Mouse (Mus musculus): ENCODE measurements around the gene Elovl7. TPM values are rescaled to one million over a fixed set of nuclear protein-coding genes. Genes with fewer than 3 reads are reported as not detected.
A peak's percentile ranks its signal among the peaks of the same experiment; 100 is the strongest.

Gene Elovl7
- total RNA-seq, 1 experiment: 1.4 TPM

DNA sequence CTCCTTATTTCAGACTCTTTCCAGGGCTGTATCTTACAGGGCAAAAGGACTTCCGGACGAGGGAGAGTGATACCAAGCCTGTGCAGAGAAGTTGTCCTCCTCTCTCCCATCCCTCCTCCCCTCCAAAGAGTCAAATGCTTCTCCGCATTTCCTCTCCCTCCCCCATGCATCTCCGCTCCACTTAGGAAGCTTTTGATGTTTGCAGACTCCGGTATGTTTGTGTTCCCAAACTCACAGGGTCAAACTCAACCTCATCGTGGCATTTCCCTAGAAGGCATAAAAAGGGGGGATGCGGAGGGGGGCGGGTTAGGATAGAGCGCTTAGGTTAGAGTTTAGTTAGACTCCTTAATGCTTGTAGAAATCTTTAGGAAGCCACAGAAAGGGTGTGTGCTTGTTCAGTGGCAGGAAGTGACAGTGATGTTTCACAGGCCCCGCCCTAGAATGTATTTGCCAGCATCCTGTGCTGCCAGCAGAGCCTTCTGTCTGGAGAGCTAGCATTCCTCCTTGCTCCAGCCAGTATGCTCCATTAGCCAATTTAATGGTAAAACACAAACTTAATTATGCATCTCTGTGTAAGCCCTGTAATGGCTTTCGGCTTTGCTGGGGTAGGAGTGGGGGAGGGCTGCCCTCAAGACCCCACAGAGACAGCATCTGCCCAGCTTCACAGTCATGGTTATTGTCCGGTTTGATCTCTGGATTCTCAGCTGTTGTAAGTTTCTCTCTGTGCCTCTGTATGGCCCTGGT lies 83.3 kb downstream of the Elovl7 start:
- Histone ChIP-seq H3K4me1 (ENCODE audit: control insufficient read depth in 2 of 2, insufficient read depth in 2 of 2, low read length in 2 of 2, poor library complexity in 1 of 2) (peaks cover 7 to 10% of the 10 kb centered on the region in 2 experiments; a peak in 3 of 4 replicates), H3K9me3 (ENCODE audit: control insufficient read depth, insufficient read depth, low read depth, low read length) (no peaks in the 10 kb centered on the region), H3K9ac (ENCODE audit: insufficient read depth, low read depth, low read length, poor library complexity, severe bottlenecking) (peak overlapping the region; percentile 54; the same call in 1 of the 2 replicates), H3K27ac (ENCODE audit: insufficient read depth, low read depth, low read length, poor library complexity, severe bottlenecking) (peak overlapping the region; percentile 49; the same call in 1 of the 2 replicates), H3K4me3 (ENCODE audit: insufficient read depth in 1 of 2, low read depth in 1 of 2, low read length in 2 of 2, poor library complexity in 1 of 2, severe bottlenecking in 1 of 2) (peak overlapping the region; percentile 48 to 55), H3K36me3 (ENCODE audit: control insufficient read depth, insufficient read depth, low read length, poor library complexity, severe bottlenecking) (no peaks in the 10 kb centered on the region)
- no peak for DNase-seq (ENCODE audit: low read depth, low spot score)
- in situ Hi-C loops (cut with MboI; ENCODE audit: low sequenced_read_pairs in 2 of 2, unreplicated experiment in 2 of 2): no loop called here
- no peak for TF ChIP-seq HCFC1 (IDR thresholded peaks at IDR 0.05; ENCODE audit: borderline replicate concordance, insufficient read depth, low read length)
- TF ChIP-seq ZNF384 (IDR thresholded peaks at IDR 0.05; ENCODE audit: low read depth, low read length): no peak
- TF ChIP-seq CHD2 (IDR thresholded peaks at IDR 0.05; ENCODE audit: low read depth, low read length): no peak
- no peak for TF ChIP-seq MAFK (IDR thresholded peaks at IDR 0.05; ENCODE audit: insufficient read depth, low read depth, low read length)
- no peak for TF ChIP-seq ZC3H11A (IDR thresholded peaks at IDR 0.05; ENCODE audit: borderline replicate concordance, low read depth, low read length)

DNA sequence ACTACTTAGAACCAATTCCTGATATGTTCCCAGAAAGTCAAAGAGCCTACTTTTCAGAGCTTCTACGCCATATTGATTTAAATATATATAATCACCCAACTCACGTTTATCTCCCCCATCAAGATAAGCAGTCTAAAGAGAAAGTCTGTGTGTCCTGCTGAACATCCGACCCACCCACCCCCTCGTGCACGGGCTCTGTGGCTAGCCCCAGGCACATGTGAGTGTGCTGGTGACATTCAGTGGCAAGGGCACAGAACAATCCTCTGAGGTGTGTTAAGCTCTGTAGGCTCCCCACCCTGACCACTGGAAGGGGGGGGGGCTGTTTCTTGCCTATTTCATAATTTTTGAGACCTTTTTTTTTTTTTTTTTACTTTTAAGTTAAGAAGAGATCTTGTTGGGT lies 84.0 kb downstream of the Elovl7 start:
- TF ChIP-seq MAFK (IDR thresholded peaks at IDR 0.05; ENCODE audit: insufficient read depth, low read depth, low read length): no peak
- TF ChIP-seq ZC3H11A (IDR thresholded peaks at IDR 0.05; ENCODE audit: borderline replicate concordance, low read depth, low read length): no peak
- no peak for TF ChIP-seq ZNF384 (IDR thresholded peaks at IDR 0.05; ENCODE audit: low read depth, low read length)
- TF ChIP-seq HCFC1 (IDR thresholded peaks at IDR 0.05; ENCODE audit: borderline replicate concordance, insufficient read depth, low read length): no peak
- no peak for TF ChIP-seq CHD2 (IDR thresholded peaks at IDR 0.05; ENCODE audit: low read depth, low read length)
- Histone ChIP-seq H3K4me1 (ENCODE audit: control insufficient read depth in 2 of 2, insufficient read depth in 2 of 2, low read length in 2 of 2, poor library complexity in 1 of 2) (peaks cover 5 to 10% of the 10 kb centered on the region in 2 experiments; a peak in 2 of 4 replicates), H3K9ac (ENCODE audit: insufficient read depth, low read depth, low read length, poor library complexity, severe bottlenecking) (no peak overlapping the region), H3K4me3 (ENCODE audit: insufficient read depth in 1 of 2, low read depth in 1 of 2, low read length in 2 of 2, poor library complexity in 1 of 2, severe bottlenecking in 1 of 2) (no peak overlapping the region), H3K27ac (ENCODE audit: insufficient read depth, low read depth, low read length, poor library complexity, severe bottlenecking) (no peak overlapping the region; the same call in 1 of the 2 replicates), H3K36me3 (ENCODE audit: control insufficient read depth, insufficient read depth, low read length, poor library complexity, severe bottlenecking) (no peaks in the 10 kb centered on the region), H3K9me3 (ENCODE audit: control insufficient read depth, insufficient read depth, low read depth, low read length) (no peaks in the 10 kb centered on the region)
- in situ Hi-C loops (cut with MboI; ENCODE audit: low sequenced_read_pairs in 2 of 2, unreplicated experiment in 2 of 2): no loop called here
- DNase-seq (ENCODE audit: low read depth, low spot score): no peak

DNA sequence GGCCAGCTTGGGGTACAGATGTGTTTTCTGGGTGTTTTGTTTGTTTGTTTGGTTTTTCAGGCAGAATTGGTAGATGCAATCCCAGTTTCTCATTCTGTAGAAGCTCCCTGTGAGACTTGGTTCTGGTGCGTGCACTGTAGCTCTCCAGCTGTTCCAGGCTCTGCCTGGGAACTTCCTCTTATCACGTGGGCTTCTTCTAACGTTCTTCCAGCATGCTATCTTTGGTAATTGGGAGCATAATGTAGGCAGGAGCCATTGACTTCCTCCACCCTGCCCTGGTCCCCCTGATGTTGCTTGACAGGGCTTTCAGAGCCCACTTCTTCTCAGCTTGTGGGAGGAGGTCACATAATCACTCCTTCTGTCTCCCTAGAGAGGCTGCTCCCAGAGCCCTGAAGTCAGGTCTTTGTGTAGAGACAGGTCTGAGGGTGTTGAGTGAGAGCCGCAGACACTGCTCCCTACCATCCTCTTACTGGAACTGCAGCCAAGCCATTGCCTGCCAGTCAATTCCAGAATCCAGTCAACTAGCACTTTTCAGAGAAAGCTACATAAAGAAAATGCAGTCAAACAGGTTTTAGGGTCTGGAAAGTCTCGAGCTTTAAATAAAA lies 86.2 kb downstream of the Elovl7 start:
- in situ Hi-C loops (cut with MboI; ENCODE audit: low sequenced_read_pairs in 2 of 2, unreplicated experiment in 2 of 2): no loop called here

DNA sequence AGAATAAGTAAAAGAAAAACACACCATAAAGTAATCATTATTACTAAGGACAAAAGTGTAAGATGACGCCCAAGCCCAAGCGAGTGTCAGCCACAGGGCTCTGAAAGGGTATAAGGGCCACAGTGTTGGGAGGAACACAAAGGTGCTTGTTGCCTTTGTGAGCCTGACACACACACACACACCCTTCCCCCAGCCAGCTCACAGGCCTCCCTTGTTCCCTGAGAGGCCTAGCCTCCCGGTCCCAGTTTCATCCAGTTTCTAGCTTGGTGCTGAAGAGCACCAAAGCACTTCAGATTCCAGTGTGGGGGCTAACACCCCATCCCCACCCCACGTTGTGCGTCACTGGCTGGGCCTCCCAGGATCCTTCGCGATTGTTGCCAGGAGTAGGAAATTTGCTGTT lies 87.2 kb downstream of the Elovl7 start:
- no peak for TF ChIP-seq ZNF384 (IDR thresholded peaks at IDR 0.05; ENCODE audit: low read depth, low read length)
- TF ChIP-seq CHD2 (IDR thresholded peaks at IDR 0.05; ENCODE audit: low read depth, low read length): no peak
- TF ChIP-seq ZC3H11A (IDR thresholded peaks at IDR 0.05; ENCODE audit: borderline replicate concordance, low read depth, low read length): no peak
- TF ChIP-seq HCFC1 (IDR thresholded peaks at IDR 0.05; ENCODE audit: borderline replicate concordance, insufficient read depth, low read length): no peak
- no peak for TF ChIP-seq MAFK (IDR thresholded peaks at IDR 0.05; ENCODE audit: insufficient read depth, low read depth, low read length)
- DNase-seq (ENCODE audit: low read depth, low spot score): no peak
- no peak overlapping the region for H3K4me3 ChIP-seq (ENCODE audit: insufficient read depth in 1 of 2, low read depth in 1 of 2, low read length in 2 of 2, poor library complexity in 1 of 2, severe bottlenecking in 1 of 2)
- no peak overlapping the region for H3K9ac ChIP-seq (ENCODE audit: insufficient read depth, low read depth, low read length, poor library complexity, severe bottlenecking)
- no peak overlapping the region for H3K27ac ChIP-seq (ENCODE audit: insufficient read depth, low read depth, low read length, poor library complexity, severe bottlenecking)
- in situ Hi-C loops (cut with MboI; ENCODE audit: low sequenced_read_pairs in 2 of 2, unreplicated experiment in 2 of 2): no loop called here
- no peaks in the 10 kb centered on the region for H3K9me3 ChIP-seq (ENCODE audit: control insufficient read depth, insufficient read depth, low read depth, low read length)
- H3K36me3 ChIP-seq (ENCODE audit: control insufficient read depth, insufficient read depth, low read length, poor library complexity, severe bottlenecking): no peaks in the 10 kb centered on the region
- peaks cover 3 to 10% of the 10 kb centered on the region in 2 experiments; a peak in 2 of 4 replicates for H3K4me1 ChIP-seq (ENCODE audit: control insufficient read depth in 2 of 2, insufficient read depth in 2 of 2, low read length in 2 of 2, poor library complexity in 1 of 2)

More for the DNA sequence above, 86.2 kb downstream of the Elovl7 start:
- Histone ChIP-seq H3K27ac (ENCODE audit: insufficient read depth, low read depth, low read length, poor library complexity, severe bottlenecking) (0 out of 2 replicates have a peak overlapping the region, but pooled peaks have one; percentile 17), H3K36me3 (ENCODE audit: control insufficient read depth, insufficient read depth, low read length, poor library complexity, severe bottlenecking) (no peaks in the 10 kb centered on the region), H3K4me3 (ENCODE audit: insufficient read depth in 1 of 2, low read depth in 1 of 2, low read length in 2 of 2, poor library complexity in 1 of 2, severe bottlenecking in 1 of 2) (no peak overlapping the region), H3K9me3 (ENCODE audit: control insufficient read depth, insufficient read depth, low read depth, low read length) (no peaks in the 10 kb centered on the region), H3K4me1 (ENCODE audit: control insufficient read depth in 2 of 2, insufficient read depth in 2 of 2, low read length in 2 of 2, poor library complexity in 1 of 2) (peaks cover 3 to 10% of the 10 kb centered on the region in 2 experiments; a peak in 2 of 4 replicates), H3K9ac (ENCODE audit: insufficient read depth, low read depth, low read length, poor library complexity, severe bottlenecking) (no peak overlapping the region)
- TF ChIP-seq CHD2 (IDR thresholded peaks at IDR 0.05; ENCODE audit: low read depth, low read length) (no peak), ZC3H11A (IDR thresholded peaks at IDR 0.05; ENCODE audit: borderline replicate concordance, low read depth, low read length) (no peak), MAFK (IDR thresholded peaks at IDR 0.05; ENCODE audit: insufficient read depth, low read depth, low read length) (no peak), ZNF384 (IDR thresholded peaks at IDR 0.05; ENCODE audit: low read depth, low read length) (no peak), HCFC1 (IDR thresholded peaks at IDR 0.05; ENCODE audit: borderline replicate concordance, insufficient read depth, low read length) (no peak)
- no peak for DNase-seq (ENCODE audit: low read depth, low spot score)
